Mouse (Mus musculus): ENCODE results near the gene Mrnip. TPM values are rescaled to one million over a fixed set of nuclear protein-coding genes. Genes with fewer than 3 reads are reported as not detected.
A peak's percentile ranks its signal among the peaks of the same experiment; 100 is the strongest.

Mrnip gene
- total RNA-seq, 1 experiment: 13.0 TPM

DNA sequence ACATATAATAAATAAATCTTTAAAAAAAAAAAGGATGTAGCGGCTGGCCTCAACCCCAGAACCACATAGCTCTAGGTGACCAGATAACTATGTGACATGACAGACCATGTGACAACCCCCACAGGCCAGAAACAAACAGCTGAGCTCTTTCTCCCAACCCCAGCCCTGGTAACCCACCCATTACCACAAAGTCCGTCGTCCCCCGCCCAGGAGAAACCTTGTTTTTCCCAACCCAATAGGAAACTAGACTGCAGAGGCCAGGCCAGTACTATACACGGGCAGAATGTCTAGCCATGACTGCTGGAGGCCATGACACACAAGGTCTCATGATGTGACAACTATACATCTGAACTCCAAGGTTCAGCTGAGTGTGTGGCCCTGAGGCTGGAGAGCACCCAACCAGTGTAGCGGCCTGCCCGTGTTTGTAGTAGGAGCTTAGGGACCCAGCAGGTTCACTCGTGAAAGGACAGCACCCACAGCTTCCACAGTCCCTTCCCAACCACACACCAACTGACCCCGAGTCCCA lies 29.1 kb downstream of the Mrnip start:
- H3K27ac ChIP-seq (ENCODE audit: insufficient read depth, low read depth, low read length, poor library complexity, severe bottlenecking): no peak overlapping the region
- DNase-seq (ENCODE audit: low read depth, low spot score): no peak
- H3K9me3 ChIP-seq (ENCODE audit: control insufficient read depth, insufficient read depth, low read depth, low read length): no peaks in the 10 kb centered on the region
- in situ Hi-C loops (cut with MboI; ENCODE audit: low sequenced_read_pairs in 2 of 2, unreplicated experiment in 2 of 2): no loop called here
- peaks cover 81% of the 10 kb centered on the region for H3K36me3 ChIP-seq (ENCODE audit: control insufficient read depth, insufficient read depth, low read length, poor library complexity, severe bottlenecking)
- no peak overlapping the region for H3K9ac ChIP-seq (ENCODE audit: insufficient read depth, low read depth, low read length, poor library complexity, severe bottlenecking)
- no peak overlapping the region for H3K4me3 ChIP-seq (ENCODE audit: insufficient read depth in 1 of 2, low read depth in 1 of 2, low read length in 2 of 2, poor library complexity in 1 of 2, severe bottlenecking in 1 of 2)
- H3K4me1 ChIP-seq (ENCODE audit: control insufficient read depth in 2 of 2, insufficient read depth in 2 of 2, low read length in 2 of 2, poor library complexity in 1 of 2): peaks cover 0 to 2% of the 10 kb centered on the region in 2 experiments; a peak in 1 of 4 replicates
- TF ChIP-seq MAFK (IDR thresholded peaks at IDR 0.05; ENCODE audit: insufficient read depth, low read depth, low read length): no peak
- no peak for TF ChIP-seq ZC3H11A (IDR thresholded peaks at IDR 0.05; ENCODE audit: borderline replicate concordance, low read depth, low read length)

DNA sequence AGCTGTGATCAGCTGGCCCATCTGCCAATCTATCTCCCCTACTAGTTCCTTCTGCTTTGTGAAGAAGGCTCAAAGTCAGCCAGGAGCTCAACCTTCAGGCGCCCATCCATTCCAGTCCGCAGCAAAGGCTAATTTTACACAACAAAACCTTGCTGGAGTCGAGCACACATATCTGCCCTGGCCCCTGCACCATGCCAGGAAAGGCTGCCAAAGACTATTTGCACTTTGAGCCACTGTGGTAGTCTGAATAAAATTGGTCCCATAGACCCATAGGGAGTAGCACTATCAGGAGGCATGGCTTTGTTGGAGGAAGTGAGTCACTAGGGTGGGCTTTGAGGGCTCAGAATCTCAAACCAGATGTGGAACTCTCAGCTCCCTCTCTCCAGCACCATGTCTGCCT lies 31.2 kb downstream of the Mrnip start:
- Histone ChIP-seq H3K4me3 (ENCODE audit: insufficient read depth in 1 of 2, low read depth in 1 of 2, low read length in 2 of 2, poor library complexity in 1 of 2, severe bottlenecking in 1 of 2) (no peak overlapping the region), H3K9me3 (ENCODE audit: control insufficient read depth, insufficient read depth, low read depth, low read length) (no peaks in the 10 kb centered on the region), H3K4me1 (ENCODE audit: control insufficient read depth in 2 of 2, insufficient read depth in 2 of 2, low read length in 2 of 2, poor library complexity in 1 of 2) (peaks cover 2 to 3% of the 10 kb centered on the region in 2 experiments; a peak in 1 of 4 replicates), H3K9ac (ENCODE audit: insufficient read depth, low read depth, low read length, poor library complexity, severe bottlenecking) (no peak overlapping the region), H3K36me3 (ENCODE audit: control insufficient read depth, insufficient read depth, low read length, poor library complexity, severe bottlenecking) (peaks cover 70% of the 10 kb centered on the region), H3K27ac (ENCODE audit: insufficient read depth, low read depth, low read length, poor library complexity, severe bottlenecking) (no peak overlapping the region)
- in situ Hi-C loops (cut with MboI; ENCODE audit: low sequenced_read_pairs in 2 of 2, unreplicated experiment in 2 of 2): no loop called here
- TF ChIP-seq MAFK (IDR thresholded peaks at IDR 0.05; ENCODE audit: insufficient read depth, low read depth, low read length): no peak
- no peak for TF ChIP-seq HCFC1 (IDR thresholded peaks at IDR 0.05; ENCODE audit: borderline replicate concordance, insufficient read depth, low read length)
- no peak for TF ChIP-seq ZNF384 (IDR thresholded peaks at IDR 0.05; ENCODE audit: low read depth, low read length)
- TF ChIP-seq CHD2 (IDR thresholded peaks at IDR 0.05; ENCODE audit: low read depth, low read length): no peak
- no peak for TF ChIP-seq ZC3H11A (IDR thresholded peaks at IDR 0.05; ENCODE audit: borderline replicate concordance, low read depth, low read length)
- DNase-seq (ENCODE audit: low read depth, low spot score): no peak

DNA sequence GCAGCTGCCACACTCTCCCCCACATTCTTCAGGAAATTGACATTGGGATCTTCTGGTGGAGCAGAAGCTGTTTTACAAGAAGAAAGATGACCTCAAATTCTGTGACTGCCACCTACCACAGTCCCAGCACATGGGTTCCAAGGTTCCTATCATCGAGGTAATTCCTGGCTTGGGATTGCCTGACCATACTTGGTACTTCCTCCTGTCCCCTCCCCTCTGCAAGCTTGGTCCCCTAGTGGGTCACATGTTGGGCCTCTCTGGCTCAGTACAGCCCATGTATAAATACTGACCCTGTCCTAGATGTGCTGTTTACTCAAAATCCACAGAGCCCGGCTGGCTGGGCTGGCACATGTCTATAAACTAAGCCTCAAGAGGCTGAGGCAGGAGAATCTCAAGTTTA lies 31.8 kb downstream of the Mrnip start:
- Histone ChIP-seq H3K27ac (ENCODE audit: insufficient read depth, low read depth, low read length, poor library complexity, severe bottlenecking) (no peak overlapping the region), H3K9me3 (ENCODE audit: control insufficient read depth, insufficient read depth, low read depth, low read length) (no peaks in the 10 kb centered on the region), H3K4me1 (ENCODE audit: control insufficient read depth in 2 of 2, insufficient read depth in 2 of 2, low read length in 2 of 2, poor library complexity in 1 of 2) (peaks cover 3% of the 10 kb centered on the region in 2 experiments; a peak in 1 of 4 replicates), H3K4me3 (ENCODE audit: insufficient read depth in 1 of 2, low read depth in 1 of 2, low read length in 2 of 2, poor library complexity in 1 of 2, severe bottlenecking in 1 of 2) (no peak overlapping the region), H3K36me3 (ENCODE audit: control insufficient read depth, insufficient read depth, low read length, poor library complexity, severe bottlenecking) (peaks cover 64% of the 10 kb centered on the region), H3K9ac (ENCODE audit: insufficient read depth, low read depth, low read length, poor library complexity, severe bottlenecking) (no peak overlapping the region)
- DNase-seq (ENCODE audit: low read depth, low spot score): no peak
- TF ChIP-seq CHD2 (IDR thresholded peaks at IDR 0.05; ENCODE audit: low read depth, low read length) (no peak), HCFC1 (IDR thresholded peaks at IDR 0.05; ENCODE audit: borderline replicate concordance, insufficient read depth, low read length) (no peak), ZNF384 (IDR thresholded peaks at IDR 0.05; ENCODE audit: low read depth, low read length) (no peak), MAFK (IDR thresholded peaks at IDR 0.05; ENCODE audit: insufficient read depth, low read depth, low read length) (no peak), ZC3H11A (IDR thresholded peaks at IDR 0.05; ENCODE audit: borderline replicate concordance, low read depth, low read length) (no peak)
- in situ Hi-C loops (cut with MboI; ENCODE audit: low sequenced_read_pairs in 2 of 2, unreplicated experiment in 2 of 2): no loop called here

DNA sequence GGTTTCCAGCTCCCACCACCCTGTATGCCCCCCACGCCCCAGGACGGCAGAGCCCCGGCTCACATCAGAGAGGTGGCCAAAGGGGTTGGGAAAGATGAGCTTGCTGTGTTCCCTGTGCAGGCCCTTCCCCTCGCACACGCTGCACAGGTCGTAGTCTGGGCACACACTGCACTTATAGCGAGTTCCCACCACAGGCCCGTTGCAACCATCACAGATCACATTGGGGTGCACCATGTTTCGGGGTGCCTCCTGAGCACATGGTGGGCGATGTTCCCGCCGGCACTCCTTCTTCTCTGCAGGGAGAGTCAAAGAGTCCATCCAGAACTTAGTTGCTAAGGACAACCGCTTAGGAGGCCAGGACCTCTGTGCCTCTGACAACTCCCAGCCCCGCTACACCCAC lies 33.1 kb downstream of the Mrnip start:
- H3K4me1 ChIP-seq (ENCODE audit: control insufficient read depth in 2 of 2, insufficient read depth in 2 of 2, low read length in 2 of 2, poor library complexity in 1 of 2): peaks cover 5 to 10% of the 10 kb centered on the region in 2 experiments; a peak in 2 of 4 replicates
- H3K9me3 ChIP-seq (ENCODE audit: control insufficient read depth, insufficient read depth, low read depth, low read length): no peaks in the 10 kb centered on the region
- no peak overlapping the region for H3K9ac ChIP-seq (ENCODE audit: insufficient read depth, low read depth, low read length, poor library complexity, severe bottlenecking)
- H3K4me3 ChIP-seq (ENCODE audit: insufficient read depth in 1 of 2, low read depth in 1 of 2, low read length in 2 of 2, poor library complexity in 1 of 2, severe bottlenecking in 1 of 2): no peak overlapping the region
- H3K27ac ChIP-seq (ENCODE audit: insufficient read depth, low read depth, low read length, poor library complexity, severe bottlenecking): peak overlapping the region; percentile 14; the same call in 1 of the 2 replicates
- no peak for DNase-seq (ENCODE audit: low read depth, low spot score)
- H3K36me3 ChIP-seq (ENCODE audit: control insufficient read depth, insufficient read depth, low read length, poor library complexity, severe bottlenecking): peaks cover 54% of the 10 kb centered on the region
- TF ChIP-seq HCFC1 (IDR thresholded peaks at IDR 0.05; ENCODE audit: borderline replicate concordance, insufficient read depth, low read length): no peak
- TF ChIP-seq ZNF384 (IDR thresholded peaks at IDR 0.05; ENCODE audit: low read depth, low read length): no peak
- TF ChIP-seq CHD2 (IDR thresholded peaks at IDR 0.05; ENCODE audit: low read depth, low read length): no peak
- TF ChIP-seq MAFK (IDR thresholded peaks at IDR 0.05; ENCODE audit: insufficient read depth, low read depth, low read length): no peak
- TF ChIP-seq ZC3H11A (IDR thresholded peaks at IDR 0.05; ENCODE audit: borderline replicate concordance, low read depth, low read length): no peak
- in situ Hi-C loops (cut with MboI; ENCODE audit: low sequenced_read_pairs in 2 of 2, unreplicated experiment in 2 of 2): no loop called here

DNA sequence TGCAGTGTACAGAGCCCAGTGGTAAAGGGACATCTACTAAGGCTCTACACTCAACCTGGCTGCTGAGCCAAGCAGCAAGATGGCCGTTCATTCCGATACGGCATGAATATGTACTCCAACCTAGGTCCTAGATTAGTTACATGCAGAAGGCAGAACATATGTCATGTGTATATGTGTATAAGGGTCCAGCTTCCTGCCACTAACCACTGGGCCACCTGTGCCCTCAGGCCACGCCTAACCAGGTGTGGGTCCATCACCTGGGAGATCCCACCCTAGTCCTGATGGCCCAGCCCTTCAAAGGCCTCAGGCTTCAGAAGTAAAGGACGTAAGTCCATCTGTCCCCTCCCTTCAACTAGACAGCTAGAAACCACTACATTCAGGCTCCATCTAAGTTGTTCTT lies 33.8 kb downstream of the Mrnip start:
- in situ Hi-C loops (cut with MboI; ENCODE audit: low sequenced_read_pairs in 2 of 2, unreplicated experiment in 2 of 2): no loop called here
- Histone ChIP-seq H3K27ac (ENCODE audit: insufficient read depth, low read depth, low read length, poor library complexity, severe bottlenecking) (no peak overlapping the region), H3K4me3 (ENCODE audit: insufficient read depth in 1 of 2, low read depth in 1 of 2, low read length in 2 of 2, poor library complexity in 1 of 2, severe bottlenecking in 1 of 2) (no peak overlapping the region), H3K9me3 (ENCODE audit: control insufficient read depth, insufficient read depth, low read depth, low read length) (no peaks in the 10 kb centered on the region), H3K36me3 (ENCODE audit: control insufficient read depth, insufficient read depth, low read length, poor library complexity, severe bottlenecking) (peaks cover 48% of the 10 kb centered on the region), H3K4me1 (ENCODE audit: control insufficient read depth in 2 of 2, insufficient read depth in 2 of 2, low read length in 2 of 2, poor library complexity in 1 of 2) (peaks cover 5 to 16% of the 10 kb centered on the region in 2 experiments; a peak in 2 of 4 replicates), H3K9ac (ENCODE audit: insufficient read depth, low read depth, low read length, poor library complexity, severe bottlenecking) (no peak overlapping the region)
- TF ChIP-seq CHD2 (IDR thresholded peaks at IDR 0.05; ENCODE audit: low read depth, low read length): no peak
- no peak for DNase-seq (ENCODE audit: low read depth, low spot score)
